Mouse (Mus musculus) bone marrow macrophage, adult 2 months (primary cell): ENCODE data around the gene Gata5. TPM values are rescaled to one million over a fixed set of nuclear protein-coding genes. Genes with fewer than 3 reads are reported as not detected.

Experiments used
- H3K27ac ChIP-seq: 2 replicates; pipeline ENCODE4 v1.5.1; 2012; ENCODE audit warnings: low read depth, low read length; ENCODE audit not compliant: insufficient read depth
- H3K4me1 ChIP-seq: 2 replicates; pipeline ENCODE4 v1.6.1; 2012; ENCODE audit warnings: low read length; ENCODE audit not compliant: control insufficient read depth, insufficient read depth
- H3K4me3 ChIP-seq: 2 replicates; pipeline ENCODE4 v1.5.1; 2012; ENCODE audit warnings: mild to moderate bottlenecking, low read length, moderate library complexity; ENCODE audit not compliant: insufficient read depth
- CTCF ChIP-seq: IDR thresholded peaks from 2 replicates; pipeline ENCODE4 v1.5.1; 2012; ENCODE audit warnings: low read depth, mild to moderate bottlenecking, low read length, moderate library complexity
- POLR2A ChIP-seq: IDR thresholded peaks from 2 replicates; pipeline ENCODE4 v1.6.1; 2012; ENCODE audit warnings: mild to moderate bottlenecking, low read depth, low read length, borderline replicate concordance
- polyA plus RNA-seq: library from polyadenylated mRNA; stranded (reverse); fragments of >200 nt; gene quantifications from 2 replicates; pipeline ENCODE4 v1.2.4, GENCODE M21; 2012; ENCODE audit not compliant: missing spikeins, insufficient read depth, insufficient read length

Gata5 gene
- not detected in 2 replicates for polyA plus RNA-seq

DNA sequence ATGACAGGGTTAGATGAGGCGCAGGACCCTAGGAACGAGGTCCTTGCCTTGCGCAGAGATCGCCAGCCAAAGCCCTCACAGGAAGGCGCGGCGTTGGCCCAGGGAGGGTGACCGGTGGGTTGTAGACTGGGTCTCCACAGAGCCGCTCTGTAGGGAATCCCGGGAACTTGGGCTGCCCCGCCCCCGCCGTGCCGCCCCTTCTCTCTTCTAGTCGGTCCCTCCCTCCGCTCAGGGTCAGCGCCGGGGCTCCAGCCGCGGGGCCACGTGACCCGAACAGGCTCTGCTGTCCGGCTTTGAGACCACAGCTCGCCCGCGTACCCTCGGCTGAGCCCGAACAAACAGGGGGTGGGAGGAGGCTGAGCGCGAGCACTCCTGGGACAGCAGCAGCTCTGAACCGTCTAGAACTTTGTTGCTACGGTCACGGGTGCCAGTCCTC, at the start of gene Gata5:
Gene Gata5, minus strand, starts transcription at position 149 of the 436 bp plus-strand sequence.
- H3K27ac ChIP-seq, result no peak within 1 kb of the TSS
- no peak within 1 kb of the TSS for H3K4me3 ChIP-seq
- TF ChIP-seq POLR2A (no peak), CTCF (no peak)
- H3K4me1 ChIP-seq, result no peaks in the 10 kb centered on the region

DNA sequence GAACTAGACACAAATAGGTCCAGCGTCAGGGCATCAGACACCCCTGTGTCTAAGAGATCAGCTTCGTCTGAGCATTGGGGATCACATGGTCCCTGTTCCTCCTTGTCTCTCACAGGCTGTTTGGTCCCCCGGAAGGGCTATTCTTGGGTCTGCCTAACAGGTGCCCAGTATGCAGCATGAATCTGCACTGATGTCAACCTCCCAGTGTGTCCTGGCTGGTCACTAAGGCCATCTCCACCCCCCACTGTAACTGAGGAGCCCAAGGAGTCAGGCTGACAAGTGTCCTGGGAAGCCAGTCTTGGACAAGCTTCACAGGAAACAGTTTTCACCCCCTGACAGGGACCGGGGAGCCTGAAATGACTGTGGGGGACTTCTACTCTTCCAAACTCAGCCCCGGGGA, 42.2 kb upstream of the Gata5 start:
- Histone ChIP-seq H3K4me1 (no peaks in the 10 kb centered on the region), H3K4me3 (no peak overlapping the region), H3K27ac (no peak overlapping the region)
- TF ChIP-seq POLR2A, result no peak
- TF ChIP-seq CTCF, result no peak

DNA sequence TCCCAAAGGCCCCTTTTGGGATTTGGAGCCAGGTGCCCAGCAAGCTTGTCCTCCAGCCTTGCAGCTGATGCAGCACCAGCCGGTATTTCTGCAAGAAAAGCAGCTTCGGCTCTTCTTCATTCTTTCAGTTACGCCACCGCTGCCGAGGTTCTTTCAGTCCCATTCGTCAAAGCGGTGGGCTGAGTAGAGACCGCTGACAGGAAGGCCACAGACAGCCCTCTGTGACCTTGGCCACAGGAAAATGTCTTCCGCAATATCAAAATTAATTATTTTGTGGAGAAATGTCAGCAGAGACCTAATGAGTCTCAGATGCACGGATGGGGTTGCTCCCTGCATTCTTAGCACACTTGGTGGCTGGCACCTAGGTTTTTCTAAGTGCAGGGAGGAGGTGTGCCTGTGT, 38.8 kb upstream of the Gata5 start:
- no peaks in the 10 kb centered on the region for H3K4me1 ChIP-seq
- no peak overlapping the region for H3K27ac ChIP-seq
- no peak overlapping the region for H3K4me3 ChIP-seq
- no peak for TF ChIP-seq POLR2A
- TF ChIP-seq CTCF, result no peak

DNA sequence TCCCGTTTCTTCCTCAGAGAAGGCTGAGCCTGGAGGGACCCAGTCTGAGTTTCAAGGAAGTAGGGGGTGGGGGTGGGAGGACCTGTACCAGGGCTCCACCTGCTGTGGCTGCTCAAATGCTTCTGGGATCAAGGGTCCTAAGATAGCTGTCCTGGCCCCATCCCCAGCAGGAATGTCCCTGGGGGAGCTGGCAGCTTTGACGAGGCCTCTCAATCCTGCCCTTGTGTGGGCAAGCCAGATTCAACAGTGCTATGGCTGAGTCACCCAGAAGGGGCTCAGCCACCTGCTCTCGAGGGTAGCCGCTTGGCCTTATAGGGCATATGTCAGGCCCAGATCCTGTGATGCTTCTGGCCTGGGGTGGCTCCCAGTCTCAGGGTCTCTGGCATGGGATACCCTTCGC, 33.9 kb upstream of the Gata5 start:
- TF ChIP-seq CTCF, result no peak
- no peaks in the 10 kb centered on the region for H3K4me1 ChIP-seq
- no peak overlapping the region for H3K27ac ChIP-seq

DNA sequence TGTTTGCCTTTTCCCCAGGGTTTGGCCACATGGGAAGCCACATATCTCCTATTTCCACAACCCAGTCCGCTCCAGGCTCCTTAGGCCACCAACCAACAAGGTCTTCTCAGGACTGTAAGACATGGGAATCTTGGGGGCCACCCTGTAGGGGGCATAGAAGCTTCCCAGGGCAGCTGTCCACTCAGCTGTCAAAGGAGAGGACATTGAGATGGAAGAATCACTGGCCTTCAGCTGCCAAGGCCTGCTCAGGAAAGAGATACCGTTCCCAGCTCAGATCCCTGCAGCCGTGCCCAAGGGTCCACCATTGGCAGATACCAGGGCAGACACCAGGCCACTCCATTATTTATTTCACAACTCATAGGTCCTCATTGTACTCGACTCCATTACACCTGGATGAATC, 32.9 kb upstream of the Gata5 start:
- TF ChIP-seq POLR2A (no peak), CTCF (no peak)
- H3K4me3 ChIP-seq, result no peak overlapping the region
- H3K4me1 ChIP-seq, result no peaks in the 10 kb centered on the region
- H3K27ac ChIP-seq, result no peak overlapping the region

More for the DNA sequence above, 33.9 kb upstream of the Gata5 start:
- no peak overlapping the region for H3K4me3 ChIP-seq

DNA sequence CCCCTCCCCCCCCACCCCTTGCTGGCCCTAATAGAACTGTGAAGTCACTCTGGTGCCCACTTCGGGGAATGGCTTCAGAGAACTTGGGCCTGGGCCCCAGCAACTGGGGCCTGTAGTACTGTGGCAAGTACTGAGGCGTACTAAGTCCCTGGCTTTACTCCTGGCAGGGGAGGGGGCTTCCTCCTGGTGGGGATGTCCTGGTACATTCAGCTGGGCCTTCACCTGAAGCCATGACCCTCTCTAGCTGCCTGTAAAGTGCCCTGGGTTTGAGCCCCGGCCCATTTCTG, 28.9 kb upstream of the Gata5 start:
- no peaks in the 10 kb centered on the region for H3K4me1 ChIP-seq
- no peak overlapping the region for H3K4me3 ChIP-seq
- TF ChIP-seq CTCF, result no peak
- no peak overlapping the region for H3K27ac ChIP-seq

DNA sequence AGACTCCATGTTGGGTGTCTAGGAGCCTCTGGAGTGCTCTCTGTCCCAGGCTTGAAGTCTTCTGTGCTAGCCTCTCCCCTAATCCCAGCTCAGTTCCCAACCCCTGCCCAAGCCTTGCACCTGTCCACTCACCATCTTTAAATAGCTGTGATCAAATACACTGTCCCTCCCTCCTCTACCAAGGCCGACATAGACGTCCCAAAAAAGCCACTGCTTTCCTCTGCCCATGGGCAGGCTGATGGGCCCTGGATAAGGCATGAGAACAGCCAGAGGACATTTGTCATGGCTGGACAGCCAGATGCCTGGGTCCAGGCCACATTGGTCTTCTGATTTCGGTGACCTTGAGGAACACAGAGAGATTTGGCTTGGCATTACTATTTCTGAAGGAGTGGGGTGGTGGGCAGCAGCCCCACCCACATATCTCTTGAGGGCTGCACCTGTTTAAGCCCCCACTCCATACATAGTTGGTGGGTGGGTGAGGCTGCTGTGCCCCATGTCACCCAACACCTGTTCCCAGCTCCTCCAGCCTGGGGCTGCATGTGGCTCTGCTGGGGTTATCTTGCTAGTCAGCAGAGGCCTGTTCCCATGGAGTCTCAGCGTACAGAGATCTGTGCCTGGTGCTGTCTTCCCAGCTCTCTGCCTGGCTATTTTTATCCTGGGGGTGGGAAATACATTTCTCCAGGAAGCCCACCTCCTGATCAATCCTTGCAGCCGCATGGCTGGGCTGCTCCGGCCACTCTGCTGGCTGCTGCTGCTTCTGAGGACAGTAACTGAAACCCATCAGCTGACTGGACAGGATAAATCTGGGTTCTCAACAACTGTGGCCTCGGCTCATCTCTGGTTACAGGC, 28.3 kb upstream of the Gata5 start:
- TF ChIP-seq CTCF (no peak), POLR2A (no peak)
- Histone ChIP-seq H3K4me3 (no peak overlapping the region), H3K27ac (no peak overlapping the region), H3K4me1 (no peaks in the 10 kb centered on the region)

- no peaks in the 10 kb centered on the region for H3K4me1 ChIP-seq
- no peak for TF ChIP-seq CTCF
- H3K27ac ChIP-seq, result no peak overlapping the region
- H3K4me3 ChIP-seq, result no peak overlapping the region
Observed at GRCm38 (mm10) chr2:180359062-180359461, 24.6 kb upstream of the Gata5 start.

GRCm38 (mm10) chr2:180353338-180353737, 18.8 kb upstream of the Gata5 start:
- no peaks in the 10 kb centered on the region for H3K4me1 ChIP-seq
- no peak overlapping the region for H3K4me3 ChIP-seq
- TF ChIP-seq POLR2A (no peak), CTCF (no peak)
- H3K27ac ChIP-seq, result no peak overlapping the region

DNA sequence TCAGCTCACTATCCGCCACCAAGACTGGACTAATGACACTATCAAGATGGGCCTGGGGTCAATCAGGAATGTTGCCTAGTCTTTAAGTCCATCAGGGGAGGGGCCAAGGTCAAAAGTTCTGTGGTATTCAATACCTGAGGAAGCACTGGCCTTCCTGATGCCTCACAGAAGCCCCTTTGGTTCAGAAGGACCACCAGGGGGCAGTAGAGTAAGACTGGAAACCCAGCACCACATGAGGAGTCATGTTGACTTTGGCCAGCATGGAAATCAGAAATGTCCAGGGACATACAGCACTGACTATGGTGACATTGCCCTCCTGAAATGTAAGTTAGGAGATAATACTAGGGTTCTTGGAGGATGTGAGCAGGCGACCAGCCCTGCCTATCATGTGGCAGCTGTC, 16.2 kb upstream of the Gata5 start:
- Histone ChIP-seq H3K27ac (no peak overlapping the region), H3K4me1 (no peaks in the 10 kb centered on the region), H3K4me3 (no peak overlapping the region)
- no peak for TF ChIP-seq POLR2A
- peak; percentile 58 for TF ChIP-seq CTCF

DNA sequence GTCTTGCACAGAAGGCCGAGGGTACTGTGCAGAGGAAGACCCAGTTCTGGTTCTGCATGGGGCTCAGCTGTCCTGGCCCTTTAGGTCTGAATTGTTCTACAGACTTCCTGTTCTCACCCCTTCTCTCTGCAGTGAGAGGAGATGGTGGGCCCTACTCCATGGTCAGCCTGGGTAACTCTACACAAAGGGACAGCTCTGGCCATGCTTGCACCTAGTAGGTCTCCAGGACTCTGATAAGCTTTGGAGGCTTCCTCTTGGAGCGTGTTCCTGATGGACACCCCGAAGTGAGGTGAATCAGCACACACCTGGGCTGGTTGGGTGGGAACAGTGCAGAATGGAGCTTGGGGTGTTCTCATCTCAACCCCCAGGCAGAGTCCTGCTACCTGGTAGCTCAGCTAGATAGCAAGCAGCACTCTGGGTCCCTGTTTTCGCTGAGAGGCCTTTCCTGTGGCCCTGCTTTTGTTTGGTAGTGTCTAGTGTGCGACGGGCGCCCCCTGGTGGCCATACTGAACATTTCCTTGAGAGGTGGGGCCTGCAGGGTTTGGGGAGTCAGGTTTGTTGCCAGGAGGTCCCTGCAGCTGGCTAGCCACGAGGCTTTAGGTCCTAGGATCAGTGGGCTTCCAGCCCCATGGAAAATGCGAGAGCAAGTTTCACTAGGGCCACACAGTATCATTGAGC, 12.5 kb upstream of the Gata5 start:
- Histone ChIP-seq H3K4me3 (no peak overlapping the region), H3K27ac (no peak overlapping the region), H3K4me1 (no peaks in the 10 kb centered on the region)
- TF ChIP-seq POLR2A (no peak), CTCF (peak; percentile 77)
